Mouse (Mus musculus): Measurements from ENCODE around the gene Sirt4. TPM values are rescaled to one million over a fixed set of nuclear protein-coding genes. Genes with fewer than 3 reads are reported as not detected.

Sirt4 gene
- polyA plus RNA-seq, 1 experiment from 2014 or later: 15.5 TPM

- H3K27ac ChIP-seq (ENCODE audit: low read depth, low read length): peak overlapping the region; percentile 100
- no peaks in the 10 kb centered on the region for H3K27me3 ChIP-seq (ENCODE audit: control insufficient read depth, insufficient read depth, low read length)
- H3K4me2 ChIP-seq (ENCODE audit: low read depth): peak overlapping the region; percentile 97
- H3K9me3 ChIP-seq (ENCODE audit: control insufficient read depth, low read length): no peaks in the 10 kb centered on the region
- no peaks in the 10 kb centered on the region; the same call in none of the 2 replicates for H3K36me3 ChIP-seq (ENCODE audit: control insufficient read depth, insufficient read depth, low read length)
- peak overlapping the region; percentile 100 for H3K9ac ChIP-seq (ENCODE audit: low read length)
- DNase-seq (ENCODE audit: low spot score): peak; percentile 83
- WGBS: 5% methylated on average over 13 of the region's 14 CpGs
- ATAC-seq (ENCODE audit: insufficient read depth, low FRiP score, low TSS enrichment): no peak
- peak overlapping the region; percentile 100 for H3K4me3 ChIP-seq (ENCODE audit: low read depth, low read length)
- H3K4me1 ChIP-seq (ENCODE audit: control insufficient read depth, insufficient read depth, low read length): peaks cover 52% of the 10 kb centered on the region
Observed at GRCm38 (mm10) chr5:115431061-115431897, 53.2 kb downstream of the Sirt4 start.

DNA sequence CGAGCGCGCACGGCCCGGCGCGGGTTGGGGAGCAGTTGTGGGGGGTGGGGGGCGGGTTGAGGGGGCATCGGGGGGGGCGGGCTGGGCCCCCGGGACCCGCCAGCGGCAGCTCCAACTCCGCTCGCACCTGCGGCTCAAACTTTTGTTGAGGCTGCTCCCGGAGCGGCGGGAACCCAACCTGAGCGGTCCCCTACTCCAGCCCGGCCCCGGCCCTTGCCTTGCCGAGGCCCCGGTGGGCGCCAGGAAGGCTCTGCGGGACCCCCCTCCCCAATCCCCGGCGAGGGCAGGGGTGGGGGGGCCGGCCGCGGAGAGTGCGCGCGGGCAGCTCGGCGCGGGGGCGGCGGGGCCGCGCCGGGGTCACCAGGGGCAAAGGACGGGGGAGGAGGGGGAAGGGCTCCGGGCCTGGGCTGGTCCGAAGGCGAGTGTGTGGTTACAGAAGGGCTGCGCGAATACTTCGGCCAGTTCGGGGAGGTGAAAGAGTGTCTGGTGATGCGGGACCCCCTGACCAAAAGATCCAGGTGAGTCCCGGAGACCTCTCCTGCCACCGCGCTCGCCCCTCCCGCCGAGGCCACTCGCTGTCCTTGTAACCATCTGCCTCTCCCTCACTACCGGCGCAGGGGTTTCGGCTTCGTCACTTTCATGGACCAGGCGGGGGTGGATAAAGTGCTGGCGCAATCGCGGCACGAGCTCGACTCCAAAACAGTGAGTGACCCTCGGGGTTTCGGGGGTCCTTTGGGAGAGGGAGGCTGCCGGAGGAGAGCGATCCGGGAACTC, 54.2 kb downstream of the Sirt4 start:
- ATAC-seq (ENCODE audit: insufficient read depth, low FRiP score, low TSS enrichment) (no peak), DNase-seq (ENCODE audit: low spot score) (peak; percentile 35)

DNA sequence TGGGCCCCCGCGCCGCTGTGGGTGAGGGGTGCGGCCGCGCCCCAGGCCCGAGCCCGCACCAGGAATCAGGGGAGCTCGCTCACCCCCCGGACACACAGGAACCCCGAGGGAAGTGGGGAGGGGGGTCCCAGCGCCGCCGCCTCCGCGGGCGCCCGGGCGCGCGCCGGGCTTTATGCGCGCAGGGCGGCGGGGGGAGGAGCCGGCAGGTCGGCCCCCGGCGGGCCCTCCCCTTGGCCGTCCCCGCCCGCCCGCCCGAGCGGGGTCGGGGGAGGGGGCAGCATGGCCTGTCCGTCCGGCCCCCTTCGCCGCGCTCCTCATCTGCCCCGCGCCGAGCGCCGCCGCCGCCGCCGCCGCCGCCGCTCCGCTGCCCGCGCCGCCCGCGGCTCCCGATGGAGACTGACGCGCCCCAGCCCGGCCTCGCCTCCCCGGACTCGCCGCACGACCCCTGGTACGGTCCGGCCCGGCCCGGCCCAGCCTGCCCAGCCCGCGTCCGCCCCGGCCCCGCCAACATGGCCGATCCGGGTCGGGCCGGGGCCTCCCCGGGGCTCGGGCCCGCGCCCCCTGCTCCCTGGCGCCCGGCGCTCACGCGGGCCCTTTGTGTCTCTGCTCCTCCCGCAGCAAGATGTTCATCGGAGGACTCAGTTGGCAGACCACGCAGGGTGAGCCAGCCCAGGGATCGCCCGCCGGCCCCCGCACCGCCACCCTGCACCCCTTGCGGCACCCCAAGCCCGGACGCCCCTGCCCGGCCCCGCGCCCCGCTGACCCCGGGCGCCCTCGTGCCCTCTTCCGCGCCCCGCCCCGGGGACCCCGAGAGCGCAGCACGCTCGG, 55.0 kb downstream of the Sirt4 start, which contains the start of gene Msi1:
Gene Msi1, plus strand, starts transcription at position 241 of the 828 bp plus-strand sequence.
- peak within 1 kb of the TSS; percentile 100 for H3K27ac ChIP-seq (ENCODE audit: low read depth, low read length)
- H3K4me2 ChIP-seq (ENCODE audit: low read depth): peak within 1 kb of the TSS; percentile 97
- H3K9ac ChIP-seq (ENCODE audit: low read length): peak within 1 kb of the TSS; percentile 100
- no peaks in the 10 kb centered on the region for H3K9me3 ChIP-seq (ENCODE audit: control insufficient read depth, low read length)
- peak within 1 kb of the TSS; percentile 100 for H3K4me3 ChIP-seq (ENCODE audit: low read depth, low read length)
- WGBS: under 1% methylated on average over 31 of the region's 117 CpGs
- ATAC-seq (ENCODE audit: insufficient read depth, low FRiP score, low TSS enrichment) (peak; percentile 69), DNase-seq (ENCODE audit: low spot score) (peak; percentile 80)
- peaks cover 35% of the 10 kb centered on the region for H3K4me1 ChIP-seq (ENCODE audit: control insufficient read depth, insufficient read depth, low read length)
- no peaks in the 10 kb centered on the region; the same call in none of the 2 replicates for H3K36me3 ChIP-seq (ENCODE audit: control insufficient read depth, insufficient read depth, low read length)
- no peaks in the 10 kb centered on the region for H3K27me3 ChIP-seq (ENCODE audit: control insufficient read depth, insufficient read depth, low read length)

More for the DNA sequence above, 54.2 kb downstream of the Sirt4 start:
- peak overlapping the region; percentile 100 for H3K4me3 ChIP-seq (ENCODE audit: low read depth, low read length)
- H3K27me3 ChIP-seq (ENCODE audit: control insufficient read depth, insufficient read depth, low read length): no peaks in the 10 kb centered on the region
- H3K4me1 ChIP-seq (ENCODE audit: control insufficient read depth, insufficient read depth, low read length): peaks cover 43% of the 10 kb centered on the region
- H3K27ac ChIP-seq (ENCODE audit: low read depth, low read length): peak overlapping the region; percentile 100
- peak overlapping the region; percentile 100 for H3K9ac ChIP-seq (ENCODE audit: low read length)
- no peaks in the 10 kb centered on the region; the same call in none of the 2 replicates for H3K36me3 ChIP-seq (ENCODE audit: control insufficient read depth, insufficient read depth, low read length)
- H3K9me3 ChIP-seq (ENCODE audit: control insufficient read depth, low read length): no peaks in the 10 kb centered on the region
- under 1% methylated on average over 50 of the region's 73 CpGs for WGBS
- peak overlapping the region; percentile 97 for H3K4me2 ChIP-seq (ENCODE audit: low read depth)

GRCm38 (mm10) chr5:115428831-115429358, 55.6 kb downstream of the Sirt4 start:
- ATAC-seq (ENCODE audit: insufficient read depth, low FRiP score, low TSS enrichment): no peak
- H3K27ac ChIP-seq (ENCODE audit: low read depth, low read length): peak overlapping the region; percentile 100
- no peak for DNase-seq (ENCODE audit: low spot score)
- H3K9ac ChIP-seq (ENCODE audit: low read length): peak overlapping the region; percentile 100
- H3K27me3 ChIP-seq (ENCODE audit: control insufficient read depth, insufficient read depth, low read length): no peaks in the 10 kb centered on the region
- H3K4me3 ChIP-seq (ENCODE audit: low read depth, low read length): peak overlapping the region; percentile 100
- H3K4me1 ChIP-seq (ENCODE audit: control insufficient read depth, insufficient read depth, low read length): peaks cover 28% of the 10 kb centered on the region
- H3K36me3 ChIP-seq (ENCODE audit: control insufficient read depth, insufficient read depth, low read length): no peaks in the 10 kb centered on the region; the same call in none of the 2 replicates
- WGBS: 1% methylated on average over 20 of the region's 20 CpGs
- H3K4me2 ChIP-seq (ENCODE audit: low read depth): peak overlapping the region; percentile 97
- no peaks in the 10 kb centered on the region for H3K9me3 ChIP-seq (ENCODE audit: control insufficient read depth, low read length)

Other genes with a start within 250 kb of the Sirt4 start
- 121 and 122 TPM in 2 replicates for gene Pop5, start 248.9 kb downstream of the Sirt4 start, polyA plus RNA-seq (2014; fragmentation: Nextera tagmentation; extraction: Ambion mirVana)
- 106 and 119 TPM in 2 replicates for gene Rnf10, start 211.8 kb downstream of the Sirt4 start, polyA plus RNA-seq (2014; fragmentation: Nextera tagmentation; extraction: Ambion mirVana)
- 58.5 and 61.0 TPM in 2 replicates for gene Coq5, start 205.1 kb downstream of the Sirt4 start, polyA plus RNA-seq (2014; fragmentation: Nextera tagmentation; extraction: Ambion mirVana)
- gene Dynll1, start 183.7 kb downstream of the Sirt4 start, polyA plus RNA-seq (2014; fragmentation: Nextera tagmentation; extraction: Ambion mirVana): 1,631 and 1,672 TPM in 2 replicates
- 327 and 330 TPM in 2 replicates for gene Srsf9, start 157.5 kb downstream of the Sirt4 start, polyA plus RNA-seq (2014; fragmentation: Nextera tagmentation; extraction: Ambion mirVana)
- 40.4 and 42.3 TPM in 2 replicates for gene Gatc, start 143.5 kb downstream of the Sirt4 start, polyA plus RNA-seq (2014; fragmentation: Nextera tagmentation; extraction: Ambion mirVana)
- gene Triap1, start 143.5 kb downstream of the Sirt4 start, polyA plus RNA-seq (2014; fragmentation: Nextera tagmentation; extraction: Ambion mirVana): 55.6 and 60.2 TPM in 2 replicates
- 799 and 803 TPM in 2 replicates for gene Cox6a1, start 135.7 kb downstream of the Sirt4 start, polyA plus RNA-seq (2014; fragmentation: Nextera tagmentation; extraction: Ambion mirVana)
- 138 and 147 TPM in 2 replicates for gene Msi1, start 55.1 kb downstream of the Sirt4 start, polyA plus RNA-seq (2014; fragmentation: Nextera tagmentation; extraction: Ambion mirVana)
- gene Pla2g1b, start 18.5 kb downstream of the Sirt4 start, polyA plus RNA-seq (2014; fragmentation: Nextera tagmentation; extraction: Ambion mirVana): not detected in 2 replicates
- gene Pxn, start 22.0 kb upstream of the Sirt4 start, polyA plus RNA-seq (2014; fragmentation: Nextera tagmentation; extraction: Ambion mirVana): 13.3 and 13.7 TPM in 2 replicates
- 1,266 and 1,290 TPM in 2 replicates for gene Rplp0, start 74.7 kb upstream of the Sirt4 start, polyA plus RNA-seq (2014; fragmentation: Nextera tagmentation; extraction: Ambion mirVana)
- 38.6 and 42.6 TPM in 2 replicates for gene Gcn1l1, start 80.5 kb upstream of the Sirt4 start, polyA plus RNA-seq (2014; fragmentation: Nextera tagmentation; extraction: Ambion mirVana)
- gene Rab35, start 147.2 kb upstream of the Sirt4 start, polyA plus RNA-seq (2014; fragmentation: Nextera tagmentation; extraction: Ambion mirVana): 16.4 and 17.9 TPM in 2 replicates
- gene Bicdl1, start 246.9 kb upstream of the Sirt4 start, polyA plus RNA-seq (2014; fragmentation: Nextera tagmentation; extraction: Ambion mirVana): 12.2 and 13.9 TPM in 2 replicates

Measured in neural tube, embryonic 11.5 days (tissue).